Mouse (Mus musculus) olfactory bulb, adult 2 months (tissue): ENCODE results near the gene Lrrc18.

ENCODE experiments used
- CTCF ChIP-seq: fragments of 200-500 bp; IDR thresholded peaks from 2 replicates; pipeline ENCODE4 v1.5.1; 2012; ENCODE audit warnings: low read depth, mild to moderate bottlenecking, low read length, moderate library complexity; ENCODE audit not compliant: insufficient read depth
- POLR2A ChIP-seq: fragments of 200-500 bp; IDR thresholded peaks from 2 replicates; pipeline ENCODE4 v1.6.1; 2012; ENCODE audit warnings: mild to moderate bottlenecking, low read depth, low read length, moderate library complexity; ENCODE audit not compliant: insufficient read depth

DNA sequence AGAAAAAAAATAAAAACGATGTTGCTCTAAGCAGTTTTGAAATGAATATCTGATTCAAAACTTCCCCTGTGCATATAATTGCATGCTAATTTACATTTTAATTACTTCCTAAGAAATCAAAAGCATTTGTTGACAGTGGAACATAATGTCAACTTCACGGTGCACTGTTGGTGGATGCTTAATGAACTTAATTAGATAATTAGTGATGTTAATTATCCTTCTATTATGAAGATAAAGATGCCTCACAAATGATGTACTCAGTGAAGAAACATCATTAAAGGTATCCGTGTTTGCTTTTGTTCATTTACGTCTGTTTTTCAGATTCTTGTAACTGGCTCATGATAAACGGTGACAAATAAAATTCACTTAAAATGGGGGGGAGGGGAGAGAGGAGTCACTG is 71.8 kb downstream of the Lrrc18 start:
- no peak for TF ChIP-seq CTCF
- TF ChIP-seq POLR2A, result no peak
